Mouse (Mus musculus) right cerebral cortex, postnatal 4 days (tissue): ENCODE data around the gene Figla.
"Not testable (repeated sequence)": the region's sequence is repeated elsewhere in the genome, so short reads cannot be mapped to it uniquely, and the experiment has no call there.

Source experiments
- DNase-seq: peaks from one replicate; pipeline ENCODE4 v3.0.0-alpha.2; 2022

Gene Figla

GRCm38 (mm10) chr6:86015871-86016270 lies at the start of gene Figla:
Gene Figla, plus strand, starts transcription at chr6:86016171.
- DNase-seq: no peak

- no peak for DNase-seq
These were observed 49.3 kb upstream of the Figla start for GRCm38 (mm10) chr6:85966686-85967085.

DNA sequence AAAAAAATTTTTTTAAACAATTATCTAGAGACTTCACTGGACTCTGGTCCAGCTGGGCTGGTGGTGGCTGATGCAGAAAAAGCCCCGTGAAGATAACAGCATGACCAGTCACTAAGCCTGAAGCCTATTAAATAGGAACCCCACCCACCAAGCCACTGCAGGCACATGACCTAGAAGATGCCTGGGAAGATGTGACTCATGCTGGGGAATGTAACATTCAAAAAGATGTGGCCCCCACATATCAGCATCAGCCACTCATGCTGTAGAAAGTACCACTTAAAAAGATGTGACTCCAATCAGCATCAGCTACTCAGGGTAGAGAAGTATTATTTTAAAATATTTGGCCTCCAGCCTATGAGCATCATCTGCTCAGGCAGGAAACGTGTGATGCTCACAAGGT lies 46.1 kb upstream of the Figla start:
- no peak for DNase-seq

DNA sequence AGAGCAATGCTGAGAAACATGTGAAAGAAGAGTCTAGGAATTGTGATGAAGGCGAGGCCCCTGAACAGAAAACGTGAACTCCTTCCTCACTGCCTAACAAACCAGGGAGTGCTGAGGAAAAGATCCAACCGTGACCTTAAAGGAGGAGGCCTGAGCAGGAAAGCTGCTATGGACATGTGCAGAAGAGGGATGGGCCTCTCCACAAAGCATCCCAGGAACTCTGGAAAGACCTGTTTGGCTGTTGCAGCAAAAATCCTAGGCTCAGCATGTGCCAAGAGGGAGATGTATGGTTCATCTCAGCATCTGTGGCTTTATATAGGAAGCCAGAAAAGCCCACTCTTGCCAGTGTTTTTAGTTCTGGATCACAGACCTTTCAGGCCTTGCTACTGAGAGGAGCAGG lies 43.3 kb upstream of the Figla start:
- DNase-seq: no peak

DNA sequence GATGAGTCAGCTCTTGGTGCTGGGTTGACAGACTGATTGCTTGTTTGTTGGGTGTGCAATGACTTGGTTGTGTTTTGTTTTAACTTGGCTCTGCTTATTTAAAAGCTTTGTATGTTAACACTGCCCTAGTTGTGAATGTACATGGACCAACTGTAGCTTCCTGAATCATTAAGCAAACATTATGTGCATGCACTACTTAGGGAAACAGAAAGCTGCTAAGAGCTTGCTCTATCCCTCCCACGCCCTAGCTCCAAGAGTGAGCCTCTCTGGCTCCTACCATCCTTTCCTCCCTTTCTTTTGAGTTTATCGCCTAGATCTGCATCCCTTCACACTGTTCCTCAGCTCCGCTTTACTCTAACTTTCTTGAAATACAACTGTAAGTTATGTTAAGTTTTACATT lies 42.6 kb upstream of the Figla start:
- DNase-seq: no peak

- no peak for DNase-seq
These were observed 40.9 kb upstream of the Figla start for GRCm38 (mm10) chr6:85974941-85975617.

GRCm38 (mm10) chr6:85975761-85976160 lies 40.2 kb upstream of the Figla start:
- DNase-seq: no peak

GRCm38 (mm10) chr6:85976242-85976641 lies 39.7 kb upstream of the Figla start:
- DNase-seq: no peak

GRCm38 (mm10) chr6:85978736-85979135 lies 37.2 kb upstream of the Figla start:
- DNase-seq: not testable (repeated sequence)

GRCm38 (mm10) chr6:85984351-85984750 lies 31.6 kb upstream of the Figla start:
- DNase-seq: no peak

DNA sequence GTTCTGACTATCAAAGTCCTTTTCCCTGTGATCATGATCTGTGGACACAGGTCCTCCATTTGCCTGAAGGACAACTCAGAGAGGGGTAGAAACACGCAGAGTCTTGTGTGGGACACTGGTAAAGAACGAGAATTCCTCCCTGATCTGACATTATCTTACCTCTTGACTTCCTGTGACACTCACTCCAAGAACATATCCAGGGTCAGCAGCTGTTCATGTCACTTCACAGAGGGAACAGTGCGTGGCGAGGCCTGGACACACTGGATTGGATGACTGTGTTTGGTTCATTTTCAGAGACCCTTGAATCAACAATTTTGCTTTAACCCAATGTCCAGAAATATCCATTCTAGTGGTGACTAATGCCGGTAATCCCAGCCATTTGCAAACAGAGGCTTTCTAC lies 26.4 kb upstream of the Figla start:
- not testable (repeated sequence) for DNase-seq

DNA sequence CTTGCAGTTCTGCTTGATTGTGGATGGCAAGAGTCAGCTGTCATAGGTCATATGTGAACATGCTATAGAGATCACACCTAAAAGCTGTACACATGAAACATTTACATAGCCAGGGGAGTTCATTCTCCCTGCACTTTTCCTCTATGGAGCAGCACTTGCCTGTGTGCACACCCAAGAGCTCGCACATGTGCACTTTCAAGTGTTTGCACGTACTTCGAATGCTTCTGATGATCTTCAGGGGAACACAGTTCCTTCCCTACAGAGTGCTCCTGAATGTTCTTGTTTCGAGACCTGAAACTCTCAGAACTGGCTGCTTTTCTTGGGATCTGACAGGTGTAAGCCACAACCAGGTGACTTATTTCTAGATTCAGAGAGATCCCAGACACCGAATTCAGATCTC lies 25.2 kb upstream of the Figla start:
- not testable (repeated sequence) for DNase-seq

GRCm38 (mm10) chr6:86003405-86003925 lies 12.5 kb upstream of the Figla start:
- no peak for DNase-seq

- DNase-seq: peak; percentile 77
These were observed 11.5 kb upstream of the Figla start for GRCm38 (mm10) chr6:86004271-86005148.

- DNase-seq: peak; percentile 35
These were observed 6.0 kb upstream of the Figla start for GRCm38 (mm10) chr6:86009980-86010379.

DNA sequence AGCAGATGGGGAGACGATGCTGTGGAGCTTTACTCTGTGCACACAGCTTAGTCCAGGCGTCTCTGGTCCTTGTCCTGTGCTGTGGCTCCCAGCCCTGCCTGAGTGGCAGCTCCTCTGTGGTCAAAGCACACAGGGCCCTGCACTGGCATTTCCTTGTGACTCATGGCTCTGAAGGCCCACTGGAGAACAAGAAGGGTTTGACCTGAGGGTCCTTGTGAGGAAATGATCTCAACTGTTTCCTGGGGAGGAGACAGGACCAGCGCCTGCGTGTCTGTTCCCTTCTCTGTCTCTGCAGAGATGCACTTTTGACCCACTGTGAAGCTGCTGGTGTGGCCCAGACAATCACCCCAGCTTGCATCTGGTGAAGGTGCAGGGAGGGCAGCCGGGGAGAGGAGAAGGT lies 1.2 kb upstream of the Figla start:
- DNase-seq: not testable (repeated sequence)

DNA sequence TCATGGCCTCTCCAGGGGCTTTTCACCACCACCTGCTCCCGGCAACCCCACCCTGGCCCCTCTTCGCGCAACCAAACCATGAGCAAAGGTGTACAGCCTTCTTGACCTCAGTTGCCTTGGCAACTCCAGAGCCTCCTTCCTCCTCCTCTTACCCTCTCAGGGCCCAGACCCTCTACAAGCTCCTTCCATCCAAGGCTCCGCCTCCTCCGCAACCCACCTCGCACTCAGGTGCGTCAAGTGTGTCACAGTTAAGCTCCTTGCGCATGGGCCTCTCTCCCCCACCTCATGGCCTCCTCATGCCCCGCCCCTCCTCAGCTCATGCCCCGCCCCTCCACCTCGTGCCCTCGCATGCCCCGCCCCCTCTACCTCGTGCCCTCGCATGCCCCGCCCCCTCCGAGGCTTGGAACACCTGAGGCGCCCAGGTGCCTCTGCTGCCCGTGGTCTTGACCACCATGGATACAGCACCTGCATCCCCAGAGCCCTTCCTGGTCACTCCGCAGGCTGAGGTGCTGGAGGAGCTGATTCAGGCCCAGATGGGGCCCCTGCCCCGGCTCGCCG lies 901 bp downstream of the Figla start:
- no peak for DNase-seq

DNA sequence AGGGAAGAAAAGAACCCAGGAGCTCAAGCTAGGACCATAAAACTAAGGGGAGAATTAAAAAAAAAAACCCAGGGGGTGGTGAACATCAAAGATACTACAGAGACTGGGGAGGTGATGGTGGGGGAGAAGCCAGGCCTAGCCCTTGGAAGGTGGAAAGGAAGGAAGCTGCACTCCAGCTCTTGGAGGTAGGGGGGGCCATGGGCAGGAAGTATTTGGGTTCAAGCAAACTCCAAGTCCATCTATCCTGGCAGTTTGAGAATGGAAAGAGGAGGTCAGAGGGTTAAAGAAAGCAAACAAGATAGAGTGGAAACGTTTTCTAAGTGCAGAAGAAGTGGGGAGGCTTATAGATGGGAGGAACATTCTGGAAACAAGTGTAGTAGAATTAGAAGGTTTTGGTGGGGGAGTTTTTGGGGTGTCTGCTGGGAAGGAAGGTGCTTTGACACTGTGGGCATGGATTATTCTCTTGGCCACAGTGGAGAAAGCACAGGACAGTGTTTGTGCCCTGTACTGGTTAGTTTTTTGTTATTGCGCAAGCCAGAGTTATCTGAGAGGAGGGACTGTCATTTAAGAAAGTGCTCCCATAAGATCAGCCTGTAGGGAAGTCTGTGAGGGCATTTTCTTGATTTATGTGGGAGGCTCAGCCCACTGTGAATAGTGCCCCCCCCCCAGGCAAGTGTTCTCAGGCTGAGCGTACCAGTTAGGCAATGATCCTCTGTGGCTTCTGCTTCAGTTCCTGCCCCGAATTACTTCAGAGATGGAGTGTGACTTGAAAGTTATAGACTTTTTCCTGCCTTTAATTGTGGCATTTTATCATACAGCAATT lies 3.7 kb downstream of the Figla start:
- no peak for DNase-seq

DNA sequence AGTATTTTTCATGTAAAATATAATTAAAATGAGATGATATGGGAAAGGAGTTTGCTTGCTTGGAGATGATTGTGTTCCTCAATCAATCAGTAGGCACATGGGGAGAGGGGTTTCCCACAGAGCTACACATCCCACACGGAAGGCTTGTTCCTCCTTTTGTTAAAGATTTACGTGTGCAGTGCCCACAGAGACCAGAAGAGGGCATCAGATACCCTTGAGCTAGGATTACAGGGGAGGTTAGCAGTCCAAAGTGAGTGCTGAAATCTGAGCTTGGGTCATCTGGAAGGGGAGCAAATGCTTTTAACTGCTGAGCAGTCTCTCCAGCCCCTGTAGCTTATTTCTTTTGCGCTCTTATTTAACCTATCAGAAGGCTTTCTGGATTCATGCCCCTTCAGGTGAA lies 5.0 kb downstream of the Figla start:
- peak; percentile 44 for DNase-seq

- DNase-seq: no peak
These were observed 10.8 kb downstream of the Figla start for GRCm38 (mm10) chr6:86026632-86027292.

DNA sequence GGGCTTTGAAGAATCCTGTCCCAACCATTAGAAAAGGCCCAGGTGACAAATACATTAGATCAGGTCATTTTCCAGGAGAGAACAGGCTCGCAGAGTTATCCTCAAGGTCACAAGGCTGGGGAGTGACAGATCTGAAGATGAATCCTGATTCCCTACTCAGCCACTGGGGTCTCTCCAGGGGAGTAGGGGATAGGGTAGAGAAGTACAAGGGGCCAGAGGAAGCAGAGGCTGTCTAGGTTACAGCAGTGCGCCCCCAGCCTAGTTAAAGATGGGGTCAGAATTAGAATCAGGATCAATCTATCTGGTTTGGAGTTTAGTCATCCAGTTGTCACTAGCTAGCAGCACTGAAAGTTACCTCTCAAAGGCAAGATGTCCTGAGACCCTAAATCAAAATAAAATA lies 12.2 kb downstream of the Figla start:
- no peak for DNase-seq
